Mouse (Mus musculus): ENCODE measurements at regions not wholly inside any gene's neighbourhood (a gene's known extent, or its start where the extent isn't known, plus 50 kb on each side); places are given as distances from the start of the nearest gene placed in this dataset.

DNA sequence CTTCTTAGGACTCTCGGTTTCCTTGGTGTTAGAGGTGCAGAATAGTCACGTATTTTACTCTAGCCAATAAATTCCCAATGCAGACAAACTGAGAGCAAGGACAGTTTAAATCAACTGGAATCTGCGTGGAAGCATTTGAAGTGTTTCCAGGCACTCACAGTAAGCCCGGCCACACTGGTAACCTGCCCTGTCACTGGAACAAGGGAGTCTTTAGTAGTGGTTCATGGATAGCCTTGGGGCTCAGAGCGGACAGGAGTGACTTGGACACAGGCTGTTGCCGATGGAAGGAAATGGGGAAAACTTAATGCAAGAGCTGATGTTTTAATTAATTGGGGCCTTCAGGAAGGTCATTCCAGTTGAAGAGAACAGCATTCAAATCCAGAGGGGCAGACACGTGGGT is 334.4 kb upstream of the Zfp637 start:
- DNase-seq (ENCODE audit: low spot score), result no peak
- Histone ChIP-seq H3K9me3 (no peaks in the 10 kb centered on the region), H3K27me3 (replicated peaks; ENCODE audit: low read depth, poor library complexity, severe bottlenecking) (no peaks in the 10 kb centered on the region; the same call in 1 of the 2 replicates), H3K27ac (replicated peaks) (no peak overlapping the region), H3K4me3 (no peak overlapping the region), H3K4me1 (peaks cover 16% of the 10 kb centered on the region), H3K36me3 (replicated peaks) (no peaks in the 10 kb centered on the region)
- WGBS, result 54% methylated on average over 7 of the region's 7 CpGs

DNA sequence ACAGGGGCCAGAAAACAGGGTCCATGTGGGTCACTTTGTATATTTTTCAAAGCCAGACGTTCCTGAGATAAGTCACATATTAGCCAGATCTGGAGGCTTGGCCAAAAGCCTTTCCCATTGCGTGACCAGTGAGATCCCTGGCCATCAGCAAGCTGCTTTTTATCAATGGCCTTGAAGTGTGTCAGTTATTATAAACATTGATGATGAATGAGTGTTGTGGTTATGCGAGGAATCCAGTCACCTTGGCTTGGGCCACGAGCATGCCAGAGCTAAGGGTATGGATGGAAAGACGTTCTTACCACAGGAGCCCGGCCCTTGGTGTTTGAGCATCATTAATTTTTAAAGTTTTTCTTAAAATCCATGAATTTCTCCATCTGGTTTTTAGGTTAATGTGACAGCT is 332.1 kb upstream of the Zfp637 start:
- 81% methylated on average over 6 of the region's 6 CpGs for whole genome bisulfite sequencing
- Histone ChIP-seq H3K4me3 (no peak overlapping the region), H3K4me1 (peaks cover 16% of the 10 kb centered on the region), H3K27me3 (replicated peaks; ENCODE audit: low read depth, poor library complexity, severe bottlenecking) (no peaks in the 10 kb centered on the region; the same call in 1 of the 2 replicates), H3K36me3 (replicated peaks) (no peaks in the 10 kb centered on the region), H3K9me3 (no peaks in the 10 kb centered on the region), H3K27ac (replicated peaks) (no peak overlapping the region)
- no peak for DNase-seq (ENCODE audit: low spot score)

DNA sequence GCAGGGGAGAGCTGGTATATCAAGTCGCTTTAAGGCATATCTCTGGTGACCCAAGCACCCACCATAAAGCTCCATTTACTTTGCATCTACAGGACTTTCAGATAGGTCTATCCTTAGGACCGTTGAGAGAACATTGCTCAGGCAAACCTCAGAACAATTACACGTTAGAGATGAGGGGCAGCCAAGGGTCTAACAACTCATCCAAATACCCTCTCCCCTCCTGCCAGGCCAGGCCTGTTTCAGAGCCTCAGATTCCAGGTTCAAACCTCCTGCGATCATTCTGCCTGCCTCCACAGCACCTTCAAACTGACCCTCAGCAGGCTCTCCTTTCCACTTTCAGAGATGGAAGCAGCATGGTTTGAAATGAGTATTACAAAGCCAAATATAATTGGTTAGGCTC is 331.0 kb upstream of the Zfp637 start:
- Histone ChIP-seq H3K4me3 (no peak overlapping the region), H3K27ac (replicated peaks) (no peak overlapping the region), H3K27me3 (replicated peaks; ENCODE audit: low read depth, poor library complexity, severe bottlenecking) (no peaks in the 10 kb centered on the region; the same call in 1 of the 2 replicates), H3K9me3 (no peaks in the 10 kb centered on the region), H3K36me3 (replicated peaks) (no peaks in the 10 kb centered on the region), H3K4me1 (peaks cover 14% of the 10 kb centered on the region)
- DNase-seq (ENCODE audit: low spot score), result no peak
- WGBS, result 84% methylated on average over 4 of the region's 4 CpGs

DNA sequence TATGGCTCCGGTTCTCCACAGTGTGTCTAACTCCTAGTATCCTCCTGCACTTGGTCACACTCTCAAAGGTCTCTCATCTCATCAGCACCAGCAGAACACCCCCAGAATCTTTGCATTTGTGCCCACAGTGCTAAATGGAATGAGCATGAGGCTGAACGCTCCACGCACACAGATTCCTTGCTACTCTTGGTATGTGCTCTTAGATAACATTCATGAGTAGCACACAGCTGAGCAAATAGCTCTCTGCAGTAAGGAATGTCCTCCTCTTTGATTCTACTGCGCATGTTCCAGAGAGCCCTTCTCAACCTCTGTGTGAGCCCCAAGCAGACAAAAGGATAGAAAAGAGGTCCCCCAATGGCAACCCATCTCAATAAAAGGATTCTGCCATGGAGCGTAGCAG is 326.1 kb upstream of the Zfp637 start:
- WGBS, result 89% methylated on average over 5 of the region's 5 CpGs
- no peak for DNase-seq (ENCODE audit: low spot score)
- no peaks in the 10 kb centered on the region for H3K36me3 ChIP-seq (replicated peaks)
- no peaks in the 10 kb centered on the region for H3K27me3 ChIP-seq (replicated peaks; ENCODE audit: low read depth, poor library complexity, severe bottlenecking)
- H3K4me1 ChIP-seq, result peaks cover 7% of the 10 kb centered on the region; the same call in 1 of the 2 replicates
- H3K4me3 ChIP-seq, result no peak overlapping the region
- H3K9me3 ChIP-seq, result no peaks in the 10 kb centered on the region
- H3K27ac ChIP-seq (replicated peaks), result no peak overlapping the region

DNA sequence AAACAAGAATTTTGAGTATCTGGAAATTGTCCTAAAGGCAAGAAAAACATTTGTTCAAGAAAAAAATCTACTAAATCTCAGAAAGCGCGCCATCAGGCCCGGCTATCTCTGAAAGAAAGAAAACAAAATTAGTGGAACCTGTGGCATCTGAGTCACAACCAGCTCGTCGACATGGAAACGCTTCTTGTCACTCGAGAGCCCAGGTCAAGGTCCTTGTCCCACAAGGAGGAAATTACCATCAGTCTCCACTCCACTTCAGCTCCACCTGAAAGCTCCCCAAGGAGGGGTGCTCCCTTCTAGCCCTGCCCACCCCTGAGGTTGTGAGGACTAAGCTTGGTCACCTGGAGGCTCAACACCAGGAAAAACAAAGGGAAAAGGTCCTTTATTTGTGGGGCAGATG is 324.1 kb upstream of the Zfp637 start:
- no peak overlapping the region for H3K4me3 ChIP-seq
- H3K27ac ChIP-seq (replicated peaks), result no peak overlapping the region
- H3K36me3 ChIP-seq (replicated peaks), result no peaks in the 10 kb centered on the region
- 64% methylated on average over 7 of the region's 7 CpGs for WGBS
- no peak for DNase-seq (ENCODE audit: low spot score)
- H3K4me1 ChIP-seq, result peaks cover 7% of the 10 kb centered on the region; the same call in 1 of the 2 replicates
- H3K9me3 ChIP-seq, result no peaks in the 10 kb centered on the region
- H3K27me3 ChIP-seq (replicated peaks; ENCODE audit: low read depth, poor library complexity, severe bottlenecking), result no peaks in the 10 kb centered on the region

DNA sequence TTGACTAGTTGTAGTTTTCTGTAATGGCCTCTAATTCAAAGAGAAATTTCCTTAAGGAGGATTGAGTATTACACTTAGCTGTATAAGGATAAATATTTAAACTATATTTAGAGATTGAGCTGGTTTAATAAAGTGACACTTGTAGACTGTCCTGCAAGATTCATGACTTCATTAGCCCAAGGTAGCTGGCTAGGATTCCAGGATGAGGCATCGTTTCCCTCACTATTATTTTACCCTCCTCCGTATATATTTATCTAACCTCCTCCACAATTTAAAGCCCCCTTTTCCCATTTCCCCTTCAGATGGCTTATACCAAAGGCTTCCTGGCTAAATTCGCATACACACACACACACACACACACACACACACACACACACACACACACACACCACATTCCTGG is 322.0 kb upstream of the Zfp637 start:
- H3K4me3 ChIP-seq, result no peak overlapping the region
- 84% methylated on average over 3 of the region's 3 CpGs for WGBS
- no peaks in the 10 kb centered on the region for H3K9me3 ChIP-seq
- no peak overlapping the region for H3K27ac ChIP-seq (replicated peaks)
- no peak for DNase-seq (ENCODE audit: low spot score)
- peaks cover 7% of the 10 kb centered on the region; the same call in 1 of the 2 replicates for H3K4me1 ChIP-seq
- no peaks in the 10 kb centered on the region for H3K36me3 ChIP-seq (replicated peaks)
- H3K27me3 ChIP-seq (replicated peaks; ENCODE audit: low read depth, poor library complexity, severe bottlenecking), result no peaks in the 10 kb centered on the region

DNA sequence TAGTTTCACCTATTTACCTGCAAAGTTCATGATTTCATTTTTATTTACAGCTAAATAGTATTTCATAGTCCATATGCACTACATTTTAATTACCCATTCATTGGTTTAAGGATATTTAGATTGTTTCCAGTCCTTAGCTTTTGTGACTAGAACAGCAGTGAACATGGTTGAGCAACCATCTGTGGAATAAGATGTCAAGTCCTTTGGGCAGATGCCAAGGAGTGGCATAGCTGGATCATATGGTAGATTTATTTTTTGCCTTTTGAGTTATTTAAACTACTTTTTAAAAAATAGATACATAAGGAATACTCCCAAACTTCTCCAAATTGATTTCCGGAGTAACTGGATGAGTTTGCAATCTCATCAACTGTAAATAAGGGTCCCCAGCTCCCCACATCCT is 321.5 kb upstream of the Zfp637 start:
- WGBS, result 97% methylated on average over 1 of the region's 1 CpGs
- no peaks in the 10 kb centered on the region for H3K9me3 ChIP-seq
- no peak overlapping the region for H3K4me3 ChIP-seq
- H3K36me3 ChIP-seq (replicated peaks), result no peaks in the 10 kb centered on the region
- no peak for DNase-seq (ENCODE audit: low spot score)
- H3K27ac ChIP-seq (replicated peaks), result no peak overlapping the region
- no peaks in the 10 kb centered on the region for H3K27me3 ChIP-seq (replicated peaks; ENCODE audit: low read depth, poor library complexity, severe bottlenecking)
- H3K4me1 ChIP-seq, result peaks cover 7% of the 10 kb centered on the region; the same call in 1 of the 2 replicates

DNA sequence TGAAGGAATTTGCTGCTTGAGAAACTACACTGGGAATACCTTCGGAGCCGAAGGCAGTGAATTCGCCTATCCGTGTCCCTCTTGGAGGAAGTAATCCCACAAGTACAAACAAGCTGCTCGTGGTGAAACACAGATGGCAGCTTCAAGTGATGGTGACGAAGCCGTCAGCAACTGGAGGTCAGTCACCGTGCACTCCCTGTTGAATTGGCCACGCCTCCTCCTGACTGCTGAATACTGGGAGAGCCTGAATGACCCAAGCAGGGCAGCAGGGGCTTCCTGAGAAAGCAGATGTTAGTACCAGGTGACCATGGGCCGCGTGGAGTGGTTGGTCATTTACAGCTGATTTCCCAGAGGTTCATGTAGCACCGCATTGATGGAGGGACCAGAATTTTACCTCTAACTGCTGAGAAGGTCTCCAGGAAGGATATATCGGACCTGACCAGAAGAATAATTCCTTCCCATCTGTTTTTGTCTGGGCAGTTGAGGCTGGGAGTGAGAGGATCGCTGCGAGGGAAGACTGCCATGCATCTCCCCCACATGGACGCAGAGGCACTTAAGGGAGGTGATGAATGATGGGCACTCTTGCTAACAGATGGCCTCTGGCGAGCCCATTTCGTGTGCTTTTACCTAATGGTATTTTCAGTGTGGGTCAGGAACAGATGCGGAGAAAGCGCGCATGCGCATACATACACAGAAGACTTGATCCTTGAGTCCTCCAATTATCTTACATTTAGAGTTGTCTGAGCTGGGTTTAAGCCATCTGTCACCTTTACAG is 314.6 kb upstream of the Zfp637 start:
- no peaks in the 10 kb centered on the region for H3K27me3 ChIP-seq (replicated peaks; ENCODE audit: low read depth, poor library complexity, severe bottlenecking)
- no peaks in the 10 kb centered on the region for H3K9me3 ChIP-seq
- WGBS, result 78% methylated on average over 22 of the region's 22 CpGs
- DNase-seq (ENCODE audit: low spot score), result peak; percentile 27
- peaks cover 9% of the 10 kb centered on the region; the same call in 1 of the 2 replicates for H3K4me1 ChIP-seq
- H3K4me3 ChIP-seq, result no peak overlapping the region
- H3K27ac ChIP-seq (replicated peaks), result no peak overlapping the region
- H3K36me3 ChIP-seq (replicated peaks), result no peaks in the 10 kb centered on the region

DNA sequence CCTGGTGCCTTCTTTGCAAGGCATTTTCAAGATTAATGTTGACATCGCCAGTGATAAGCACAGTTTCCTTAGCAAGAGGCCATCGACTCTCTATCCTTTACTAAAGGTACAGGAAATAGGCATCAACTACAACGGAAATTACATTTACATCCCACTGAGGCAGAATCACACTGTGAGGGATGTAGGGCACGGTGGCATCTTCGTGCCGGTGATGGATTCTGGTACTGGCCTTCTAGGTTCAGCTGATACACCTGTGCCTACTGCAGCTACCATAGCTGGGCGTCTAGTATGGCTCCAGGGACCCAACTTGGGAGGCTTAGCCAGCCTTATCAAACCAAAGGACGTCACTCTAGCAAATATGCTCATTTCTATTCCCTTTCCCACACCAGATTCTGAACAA is 313.5 kb upstream of the Zfp637 start:
- Histone ChIP-seq H3K36me3 (replicated peaks) (no peaks in the 10 kb centered on the region), H3K9me3 (no peaks in the 10 kb centered on the region), H3K4me3 (no peak overlapping the region), H3K27ac (replicated peaks) (no peak overlapping the region), H3K4me1 (peaks cover 9% of the 10 kb centered on the region; the same call in 1 of the 2 replicates), H3K27me3 (replicated peaks; ENCODE audit: low read depth, poor library complexity, severe bottlenecking) (no peaks in the 10 kb centered on the region)
- no peak for DNase-seq (ENCODE audit: low spot score)
- 94% methylated on average over 8 of the region's 8 CpGs for WGBS

DNA sequence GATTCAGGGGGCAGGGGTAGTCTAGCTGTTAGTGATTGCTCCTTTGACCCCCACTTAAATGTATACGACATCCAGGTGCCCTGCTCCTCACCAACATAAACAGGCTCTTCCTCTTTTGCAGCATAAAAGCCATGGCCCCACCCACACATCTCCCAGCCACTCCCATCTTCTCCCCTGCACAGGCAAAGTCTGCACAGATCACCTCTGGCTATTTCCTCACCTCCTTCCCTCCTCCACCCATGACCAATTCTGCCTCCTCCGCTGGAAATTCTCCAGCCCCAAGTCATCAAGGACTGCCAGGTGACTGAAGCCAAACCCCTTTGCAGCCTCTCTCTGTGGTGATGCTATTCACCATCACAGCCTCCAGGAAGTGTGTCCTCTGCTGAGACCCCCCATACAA is 306.8 kb upstream of the Zfp637 start:
- H3K9me3 ChIP-seq, result no peaks in the 10 kb centered on the region
- no peak overlapping the region for H3K4me3 ChIP-seq
- peaks cover 3% of the 10 kb centered on the region; the same call in 1 of the 2 replicates for H3K27me3 ChIP-seq (replicated peaks; ENCODE audit: low read depth, poor library complexity, severe bottlenecking)
- no peaks in the 10 kb centered on the region for H3K36me3 ChIP-seq (replicated peaks)
- H3K4me1 ChIP-seq, result peaks cover 11% of the 10 kb centered on the region
- no peak overlapping the region for H3K27ac ChIP-seq (replicated peaks)
- 46% methylated on average over 2 of the region's 2 CpGs for WGBS
- no peak for DNase-seq (ENCODE audit: low spot score)

DNA sequence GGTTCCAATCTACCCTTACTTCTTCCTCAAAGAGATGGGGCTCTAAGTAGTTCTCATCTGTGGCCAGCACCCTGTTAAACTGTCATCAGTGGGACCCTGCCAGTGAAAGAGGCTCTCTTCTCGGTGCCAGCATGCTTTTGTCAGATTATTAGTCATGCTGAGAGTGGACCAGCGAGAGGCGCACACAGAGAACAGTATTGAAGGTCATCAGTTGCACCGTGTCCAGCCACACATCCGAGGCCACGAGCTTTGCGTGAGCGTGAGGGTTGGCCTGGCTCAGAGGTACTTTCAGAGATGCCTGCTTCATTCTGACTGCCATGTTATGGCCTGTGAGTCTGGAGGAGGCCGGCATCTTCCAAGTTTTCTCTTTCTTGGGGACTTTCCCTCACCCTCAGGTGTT is 306.0 kb upstream of the Zfp637 start:
- DNase-seq (ENCODE audit: low spot score), result no peak
- Histone ChIP-seq H3K27me3 (replicated peaks; ENCODE audit: low read depth, poor library complexity, severe bottlenecking) (peaks cover 3% of the 10 kb centered on the region; the same call in 1 of the 2 replicates), H3K4me1 (peaks cover 11% of the 10 kb centered on the region), H3K4me3 (no peak overlapping the region), H3K9me3 (no peaks in the 10 kb centered on the region; the same call in 1 of the 2 replicates), H3K27ac (replicated peaks) (no peak overlapping the region), H3K36me3 (replicated peaks) (no peaks in the 10 kb centered on the region)
- WGBS, result 92% methylated on average over 9 of the region's 9 CpGs

DNA sequence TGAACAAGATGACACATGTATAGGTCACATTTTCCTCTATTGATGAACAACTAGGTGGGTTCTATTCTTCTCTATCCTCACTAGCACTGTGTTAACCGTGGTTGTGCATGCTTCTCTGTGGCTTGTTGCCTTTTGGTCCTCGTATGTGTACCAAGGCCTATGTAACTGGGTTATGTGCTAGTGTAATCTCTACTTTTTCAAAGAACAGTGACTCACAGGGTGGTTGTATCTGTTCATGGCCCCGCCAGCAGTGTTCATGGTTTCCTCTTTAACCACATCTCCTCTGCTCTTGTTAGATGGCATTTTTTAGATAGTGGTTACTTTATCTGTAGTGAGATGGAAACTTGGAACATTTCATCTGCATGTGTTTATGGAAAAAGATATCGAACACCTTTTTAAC is 304.9 kb upstream of the Zfp637 start:
- no peak for DNase-seq (ENCODE audit: low spot score)
- peaks cover 11% of the 10 kb centered on the region for H3K4me1 ChIP-seq
- no peak overlapping the region for H3K27ac ChIP-seq (replicated peaks)
- H3K9me3 ChIP-seq, result no peaks in the 10 kb centered on the region; the same call in 1 of the 2 replicates
- peaks cover 3% of the 10 kb centered on the region; the same call in 1 of the 2 replicates for H3K27me3 ChIP-seq (replicated peaks; ENCODE audit: low read depth, poor library complexity, severe bottlenecking)
- WGBS, result 89% methylated on average over 4 of the region's 4 CpGs
- no peak overlapping the region for H3K4me3 ChIP-seq
- H3K36me3 ChIP-seq (replicated peaks), result no peaks in the 10 kb centered on the region

DNA sequence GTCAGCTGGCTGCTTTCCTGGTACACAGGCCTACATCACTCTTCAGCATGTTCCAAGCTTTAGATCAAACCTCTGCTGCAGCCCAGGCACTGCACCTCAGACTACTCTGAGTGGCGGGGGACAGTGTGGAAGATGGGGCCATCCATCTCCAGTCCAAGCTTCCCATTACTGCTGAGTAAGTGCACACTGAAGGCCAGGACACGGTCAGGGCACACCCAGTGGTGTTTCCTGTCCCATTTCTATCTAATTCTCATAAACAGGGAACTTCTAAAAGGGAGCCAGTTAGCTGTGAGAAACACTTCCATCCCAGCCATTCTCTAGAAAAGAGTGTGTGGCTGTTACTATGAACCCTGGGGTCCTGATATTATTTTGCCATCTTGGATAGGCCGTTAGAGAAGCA is 298.5 kb upstream of the Zfp637 start:
- WGBS, result 81% methylated on average over 3 of the region's 3 CpGs
- Histone ChIP-seq H3K27me3 (replicated peaks; ENCODE audit: low read depth, poor library complexity, severe bottlenecking) (no peaks in the 10 kb centered on the region), H3K9me3 (no peaks in the 10 kb centered on the region; the same call in 1 of the 2 replicates), H3K4me3 (no peak overlapping the region), H3K36me3 (replicated peaks) (no peaks in the 10 kb centered on the region), H3K27ac (replicated peaks) (no peak overlapping the region), H3K4me1 (0 out of 2 replicates have a peak, but pooled peaks cover 4% of the 10 kb centered on the region)
- no peak for DNase-seq (ENCODE audit: low spot score)

Measured in embryonic facial prominence, embryonic 10.5 days (tissue).